Mouse (Mus musculus): ENCODE measurements at regions not wholly inside any gene's neighbourhood (a gene's known extent, or its start where the extent isn't known, plus 50 kb on each side); places are given as distances from the start of the nearest gene placed in this dataset.

DNA sequence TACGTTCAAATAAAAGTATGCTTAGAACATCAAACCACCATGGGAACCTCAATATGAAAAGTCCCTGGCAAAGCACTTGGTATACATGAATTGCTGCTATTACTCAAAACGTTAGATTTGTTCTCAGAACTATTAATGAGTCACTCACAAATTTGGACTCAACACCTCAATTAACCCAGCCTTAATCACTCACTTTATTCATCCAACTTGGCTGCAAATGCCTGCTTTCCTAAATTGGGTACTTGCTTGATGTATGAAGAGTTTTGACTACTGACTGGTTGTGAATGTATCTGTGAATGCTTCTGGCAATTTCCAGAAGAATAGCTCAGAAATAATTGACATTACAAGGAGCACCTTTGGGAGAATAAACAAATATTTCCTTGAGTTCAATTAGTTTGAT, 308.6 kb downstream of the Arl4a start:
- H3K27me3 ChIP-seq (ENCODE audit: control insufficient read depth, insufficient read depth, low read length): no peaks in the 10 kb centered on the region
- H3K4me3 ChIP-seq (ENCODE audit: low read depth, low read length): no peak overlapping the region
- H3K4me1 ChIP-seq (ENCODE audit: control insufficient read depth, insufficient read depth): no peaks in the 10 kb centered on the region
- H3K36me3 ChIP-seq (replicated peaks; ENCODE audit: control insufficient read depth, insufficient read depth, low read length): no peaks in the 10 kb centered on the region
- H3K9ac ChIP-seq (replicated peaks; ENCODE audit: low read depth, low read length): no peak overlapping the region
- ATAC-seq (ENCODE audit: insufficient read depth, low read depth) (no peak), DNase-seq (ENCODE audit: low spot score) (no peak)
- TF ChIP-seq CTCF (IDR thresholded peaks at IDR 0.05; ENCODE audit: low read depth) (no peak), EP300 (IDR thresholded peaks at IDR 0.05; ENCODE audit: low read depth) (no peak)
- WGBS: 72% methylated on average over 2 of the region's 2 CpGs
- H3K9me3 ChIP-seq (replicated peaks; ENCODE audit: control insufficient read depth, low read length): no peaks in the 10 kb centered on the region
- H3K4me2 ChIP-seq (ENCODE audit: low read depth, low read length): no peak overlapping the region
- H3K27ac ChIP-seq (ENCODE audit: low read depth): no peak overlapping the region

DNA sequence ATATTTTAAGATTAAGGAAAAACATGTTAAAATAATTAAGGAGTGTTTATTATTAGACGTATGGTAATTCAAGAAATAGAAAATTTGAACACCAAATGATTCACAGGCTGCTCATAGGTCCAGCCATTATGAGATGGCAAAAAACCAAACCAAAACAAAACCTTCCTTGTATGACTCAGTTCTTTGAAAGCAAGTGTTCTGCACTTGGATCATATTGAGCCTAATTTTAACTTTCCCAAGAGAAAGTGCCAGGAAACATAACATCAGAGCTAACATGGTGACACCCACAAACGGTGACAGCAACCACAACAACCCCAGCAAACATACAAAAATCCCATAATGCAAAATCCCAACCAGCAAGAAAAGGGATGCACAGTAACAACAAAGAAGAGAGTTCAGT, 313.7 kb downstream of the Arl4a start:
- TF ChIP-seq CTCF (IDR thresholded peaks at IDR 0.05; ENCODE audit: low read depth) (no peak), EP300 (IDR thresholded peaks at IDR 0.05; ENCODE audit: low read depth) (no peak)
- Histone ChIP-seq H3K4me3 (ENCODE audit: low read depth, low read length) (no peak overlapping the region), H3K36me3 (replicated peaks; ENCODE audit: control insufficient read depth, insufficient read depth, low read length) (no peaks in the 10 kb centered on the region), H3K4me2 (ENCODE audit: low read depth, low read length) (no peak overlapping the region), H3K4me1 (ENCODE audit: control insufficient read depth, insufficient read depth) (no peaks in the 10 kb centered on the region), H3K27me3 (ENCODE audit: control insufficient read depth, insufficient read depth, low read length) (no peaks in the 10 kb centered on the region), H3K9me3 (replicated peaks; ENCODE audit: control insufficient read depth, low read length) (no peaks in the 10 kb centered on the region), H3K27ac (ENCODE audit: low read depth) (no peak overlapping the region), H3K9ac (replicated peaks; ENCODE audit: low read depth, low read length) (no peak overlapping the region)
- WGBS: 79% methylated on average over 2 of the region's 2 CpGs
- ATAC-seq (ENCODE audit: insufficient read depth, low read depth) (no peak), DNase-seq (ENCODE audit: low spot score) (no peak)

DNA sequence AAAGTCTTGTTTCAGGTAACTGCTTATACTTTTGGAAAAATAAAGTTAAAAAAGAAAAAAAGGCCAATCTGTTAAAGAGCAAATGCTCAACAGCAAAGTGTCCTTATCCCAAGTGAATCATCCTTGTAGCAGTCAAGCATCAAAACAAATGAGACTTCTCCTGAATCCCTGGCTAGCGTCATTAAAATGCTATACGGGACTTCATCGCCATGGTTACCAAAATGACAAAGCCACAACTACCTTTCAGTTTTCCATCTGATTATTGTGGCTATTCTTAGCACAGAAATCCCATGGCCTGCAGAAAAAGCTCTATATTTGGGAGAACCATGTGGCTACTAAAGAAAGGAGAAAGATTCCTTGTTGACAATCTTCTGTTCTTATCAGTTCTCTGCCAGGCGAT, 322.7 kb downstream of the Arl4a start:
- WGBS: 28% methylated on average over 4 of the region's 4 CpGs
- DNase-seq (ENCODE audit: low spot score): no peak
- H3K4me3 ChIP-seq (ENCODE audit: low read depth, low read length): no peak overlapping the region
- no peak overlapping the region for H3K9ac ChIP-seq (replicated peaks; ENCODE audit: low read depth, low read length)
- no peaks in the 10 kb centered on the region for H3K4me1 ChIP-seq (ENCODE audit: control insufficient read depth, insufficient read depth)
- no peaks in the 10 kb centered on the region for H3K27me3 ChIP-seq (ENCODE audit: control insufficient read depth, insufficient read depth, low read length)
- no peak overlapping the region for H3K27ac ChIP-seq (ENCODE audit: low read depth)
- H3K36me3 ChIP-seq (replicated peaks; ENCODE audit: control insufficient read depth, insufficient read depth, low read length): no peaks in the 10 kb centered on the region
- H3K4me2 ChIP-seq (ENCODE audit: low read depth, low read length): no peak overlapping the region
- no peak for ATAC-seq (ENCODE audit: insufficient read depth, low read depth)
- H3K9me3 ChIP-seq (replicated peaks; ENCODE audit: control insufficient read depth, low read length): no peaks in the 10 kb centered on the region
- TF ChIP-seq CTCF (IDR thresholded peaks at IDR 0.05; ENCODE audit: low read depth) (no peak), EP300 (IDR thresholded peaks at IDR 0.05; ENCODE audit: low read depth) (no peak)

DNA sequence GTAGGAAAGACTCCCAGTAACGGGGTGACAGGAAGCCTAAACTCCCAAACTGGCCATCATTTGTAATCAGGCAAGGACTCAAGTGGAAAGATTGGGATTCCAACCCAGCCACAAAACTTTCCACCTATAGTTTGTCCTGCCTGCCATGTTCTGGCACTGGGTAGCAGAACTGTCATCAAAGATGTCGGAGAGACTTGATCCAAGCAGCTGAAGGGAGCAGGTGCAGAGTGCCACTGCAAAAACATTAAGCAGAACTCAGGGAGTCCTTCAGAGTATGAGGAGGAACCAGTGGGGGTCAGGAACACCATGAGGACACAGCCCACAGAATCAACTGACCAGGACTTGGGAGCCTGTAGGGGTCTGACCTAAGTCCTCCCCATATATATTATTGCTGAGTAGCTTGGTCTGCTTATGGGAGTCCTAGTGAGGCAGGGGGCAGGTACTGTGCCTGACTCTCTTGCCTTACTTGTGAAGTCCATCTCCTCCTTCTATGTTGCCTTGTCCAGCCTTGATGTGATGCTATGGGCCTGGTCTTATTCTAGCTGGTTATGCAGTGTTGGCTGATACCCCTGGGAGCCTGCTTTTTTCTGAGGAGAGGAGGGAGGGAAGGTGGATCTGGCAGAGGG, 323.5 kb downstream of the Arl4a start:
- no peak for TF ChIP-seq CTCF (IDR thresholded peaks at IDR 0.05; ENCODE audit: low read depth)
- no peak for TF ChIP-seq EP300 (IDR thresholded peaks at IDR 0.05; ENCODE audit: low read depth)
- DNase-seq (ENCODE audit: low spot score): no peak
- H3K36me3 ChIP-seq (replicated peaks; ENCODE audit: control insufficient read depth, insufficient read depth, low read length): no peaks in the 10 kb centered on the region
- ATAC-seq (ENCODE audit: insufficient read depth, low read depth): no peak
- WGBS: 47% methylated on average over 2 of the region's 2 CpGs
- no peaks in the 10 kb centered on the region for H3K4me1 ChIP-seq (ENCODE audit: control insufficient read depth, insufficient read depth)
- no peak overlapping the region for H3K9ac ChIP-seq (replicated peaks; ENCODE audit: low read depth, low read length)
- H3K9me3 ChIP-seq (replicated peaks; ENCODE audit: control insufficient read depth, low read length): no peaks in the 10 kb centered on the region
- H3K27ac ChIP-seq (ENCODE audit: low read depth): no peak overlapping the region
- no peaks in the 10 kb centered on the region for H3K27me3 ChIP-seq (ENCODE audit: control insufficient read depth, insufficient read depth, low read length)
- no peak overlapping the region for H3K4me2 ChIP-seq (ENCODE audit: low read depth, low read length)
- H3K4me3 ChIP-seq (ENCODE audit: low read depth, low read length): no peak overlapping the region

DNA sequence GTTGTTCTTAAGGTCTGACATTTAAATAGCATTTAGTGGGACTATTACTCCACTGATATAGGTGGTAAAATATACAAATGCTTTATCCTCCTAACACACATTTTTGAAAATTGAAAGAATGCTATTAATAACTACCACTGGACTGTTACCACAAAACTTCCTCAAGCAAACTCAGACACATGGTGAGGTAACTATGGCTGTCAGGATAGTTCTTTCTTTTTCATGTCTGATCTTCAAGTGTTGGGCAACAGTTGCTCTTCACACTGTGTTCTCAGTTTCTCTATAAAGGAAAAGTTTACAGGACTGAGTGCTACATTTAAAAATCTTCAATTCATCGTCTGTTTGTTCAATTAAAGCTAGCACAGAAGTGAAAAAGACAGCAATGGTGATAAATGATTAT, 326.0 kb downstream of the Arl4a start:
- Histone ChIP-seq H3K4me2 (ENCODE audit: low read depth, low read length) (no peak overlapping the region), H3K27me3 (ENCODE audit: control insufficient read depth, insufficient read depth, low read length) (no peaks in the 10 kb centered on the region), H3K4me3 (ENCODE audit: low read depth, low read length) (no peak overlapping the region), H3K36me3 (replicated peaks; ENCODE audit: control insufficient read depth, insufficient read depth, low read length) (no peaks in the 10 kb centered on the region), H3K4me1 (ENCODE audit: control insufficient read depth, insufficient read depth) (no peaks in the 10 kb centered on the region), H3K9me3 (replicated peaks; ENCODE audit: control insufficient read depth, low read length) (no peaks in the 10 kb centered on the region), H3K27ac (ENCODE audit: low read depth) (no peak overlapping the region), H3K9ac (replicated peaks; ENCODE audit: low read depth, low read length) (no peak overlapping the region)
- ATAC-seq (ENCODE audit: insufficient read depth, low read depth): no peak
- TF ChIP-seq EP300 (IDR thresholded peaks at IDR 0.05; ENCODE audit: low read depth) (no peak), CTCF (IDR thresholded peaks at IDR 0.05; ENCODE audit: low read depth) (no peak)
- WGBS: 83% methylated on average over 1 of the region's 1 CpGs
- DNase-seq (ENCODE audit: low spot score): no peak

DNA sequence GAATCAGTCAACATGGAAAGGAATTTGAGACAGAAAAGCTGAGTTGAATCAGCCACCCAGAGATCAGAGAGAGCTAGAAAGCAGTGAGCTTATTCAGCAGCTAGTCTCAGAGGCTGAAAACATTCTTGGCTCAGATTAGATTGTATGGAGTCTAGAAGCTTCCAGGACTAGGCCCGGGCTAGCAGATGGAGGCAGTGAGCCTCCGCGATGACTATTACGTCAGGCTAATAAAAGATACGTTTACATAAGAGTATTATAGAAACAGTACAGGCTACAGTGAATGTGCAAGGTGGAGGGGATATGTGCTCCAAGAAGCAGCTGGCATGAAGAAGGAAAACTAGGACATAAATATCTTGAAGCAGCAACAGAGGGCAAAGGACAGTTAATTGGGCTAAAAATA, 328.0 kb downstream of the Arl4a start:
- no peak for DNase-seq (ENCODE audit: low spot score)
- no peak for ATAC-seq (ENCODE audit: insufficient read depth, low read depth)
- Histone ChIP-seq H3K4me1 (ENCODE audit: control insufficient read depth, insufficient read depth) (no peaks in the 10 kb centered on the region), H3K27ac (ENCODE audit: low read depth) (no peak overlapping the region), H3K4me2 (ENCODE audit: low read depth, low read length) (no peak overlapping the region), H3K27me3 (ENCODE audit: control insufficient read depth, insufficient read depth, low read length) (no peaks in the 10 kb centered on the region), H3K4me3 (ENCODE audit: low read depth, low read length) (no peak overlapping the region), H3K9ac (replicated peaks; ENCODE audit: low read depth, low read length) (no peak overlapping the region), H3K36me3 (replicated peaks; ENCODE audit: control insufficient read depth, insufficient read depth, low read length) (no peaks in the 10 kb centered on the region), H3K9me3 (replicated peaks; ENCODE audit: control insufficient read depth, low read length) (no peaks in the 10 kb centered on the region)
- TF ChIP-seq EP300 (IDR thresholded peaks at IDR 0.05; ENCODE audit: low read depth): no peak
- TF ChIP-seq CTCF (IDR thresholded peaks at IDR 0.05; ENCODE audit: low read depth): no peak
- 72% methylated on average over 5 of the region's 5 CpGs for WGBS

All from heart, postnatal 0 days (tissue).